Mouse (Mus musculus) heart, postnatal 0 days (tissue): Measurements from ENCODE around the gene Dag1. TPM values are rescaled to one million over a fixed set of nuclear protein-coding genes. Genes with fewer than 3 reads are reported as not detected.
A peak's percentile ranks its signal among the peaks of the same experiment; 100 is the strongest.
"Not testable (repeated sequence)": the region's sequence is repeated elsewhere in the genome, so short reads cannot be mapped to it uniquely, and the experiment has no call there.

Source experiments
- ATAC-seq: fragments of 200-750 bp; cut with Nextera tagmentation; 2 replicates; pipeline ENCODE4 v1.8.0; 2017; ENCODE audit warnings: low read depth, moderate number of reproducible peaks, moderate library complexity; ENCODE audit not compliant: insufficient read depth
- DNase-seq: peaks from one replicate; pipeline ENCODE4 v3.0.0-alpha.2; 2016; ENCODE audit warnings: low spot score
- H3K27ac ChIP-seq: fragments of 300-500 bp; sonication (generic); 2 replicates; pipeline ENCODE4 v1.5.1; 2014; ENCODE audit warnings: low read depth, mild to moderate bottlenecking
- H3K27me3 ChIP-seq: fragments of 300-500 bp; sonication (generic); 2 replicates; pipeline ENCODE4 v1.6.1; 2014; ENCODE audit warnings: low read length, mixed read lengths; ENCODE audit not compliant: control insufficient read depth, insufficient read depth
- H3K36me3 ChIP-seq: fragments of 300-500 bp; sonication (generic); replicated peaks from 2 replicates; pipeline ENCODE4 v1.6.1; 2014; ENCODE audit warnings: low read length, mixed read lengths; ENCODE audit not compliant: control insufficient read depth, insufficient read depth
- H3K4me1 ChIP-seq: fragments of 300-500 bp; sonication (generic); 2 replicates; pipeline ENCODE4 v1.6.1; 2014; ENCODE audit warnings: antibody characterized with exemption; ENCODE audit not compliant: control insufficient read depth, insufficient read depth
- H3K4me2 ChIP-seq: fragments of 300-500 bp; sonication (generic); 2 replicates; pipeline ENCODE4 v1.6.1; 2014; ENCODE audit warnings: low read depth, mild to moderate bottlenecking, low read length, moderate library complexity
- H3K4me3 ChIP-seq: fragments of 300-500 bp; sonication (generic); 2 replicates; pipeline ENCODE4 v1.5.1; 2014; ENCODE audit warnings: low read depth, low read length
- H3K9ac ChIP-seq: fragments of 300-500 bp; sonication (generic); replicated peaks from 2 replicates; pipeline ENCODE4 v1.6.1; 2014; ENCODE audit warnings: low read depth, low read length, mixed read lengths
- H3K9me3 ChIP-seq: fragments of 300-500 bp; sonication (generic); replicated peaks from 2 replicates; pipeline ENCODE4 v1.6.1; 2016; ENCODE audit warnings: low read length; ENCODE audit not compliant: control insufficient read depth
- CTCF ChIP-seq: IDR thresholded peaks from 2 replicates; pipeline ENCODE4 v1.5.1; 2016; ENCODE audit warnings: antibody characterized with exemption, control low read depth, low read depth
- EP300 ChIP-seq: IDR thresholded peaks from 2 replicates; pipeline ENCODE4 v1.6.1; 2016; ENCODE audit warnings: antibody characterized with exemption, low read depth
- WGBS: fragments of 180-500 bp; shearing (Covaris S2); extraction: QIAGEN DNeasy Blood & Tissue Kit; methylation state at CpG from one replicate; pipeline ENCODE4 v1.1.7; 2014; 5-methylcytosine and 5-hydroxymethylcytosine counted together
- polyA plus RNA-seq: library from polyadenylated mRNA; unstranded; fragments of >200 nt; fragmentation: Nextera tagmentation; extraction: Ambion mirVana; gene quantifications from 2 replicates; pipeline ENCODE4 v1.2.1, GENCODE M21; 2015
- total RNA-seq: library from RNA; depleted of rRNA; stranded (reverse); fragments of >200 nt; gene quantifications from 2 replicates; pipeline ENCODE4 v1.2.3, GENCODE M21; 2014; ENCODE audit warnings: low replicate concordance

Dag1 gene
- total and polyA plus RNA-seq, 2 experiments from 2014 or later, result 106 to 209 TPM

- ATAC-seq (no peak), DNase-seq (no peak)
- Histone ChIP-seq H3K4me3 (no peak overlapping the region), H3K27me3 (no peaks in the 10 kb centered on the region), H3K4me2 (no peak overlapping the region), H3K27ac (no peak overlapping the region), H3K36me3 (no peaks in the 10 kb centered on the region), H3K4me1 (peaks cover 20% of the 10 kb centered on the region), H3K9me3 (no peaks in the 10 kb centered on the region), H3K9ac (no peak overlapping the region)
- WGBS, result 27% methylated on average over 2 of the region's 2 CpGs
- TF ChIP-seq EP300, result no peak
- TF ChIP-seq CTCF, result no peak
These were observed 8.2 kb upstream of the Dag1 start for GRCm38 (mm10) chr9:108271941-108272340.

GRCm38 (mm10) chr9:108268701-108269100 is 4.9 kb upstream of the Dag1 start:
- WGBS, result 45% methylated on average over 6 of the region's 7 CpGs
- H3K9me3 ChIP-seq, H3K4me2 ChIP-seq, DNase-seq, H3K27me3 ChIP-seq, ATAC-seq, H3K9ac ChIP-seq, H3K36me3 ChIP-seq, H3K4me3 ChIP-seq: not testable (repeated sequence)
- Histone ChIP-seq H3K4me1 (peaks cover 22% of the 10 kb centered on the region), H3K27ac (0 out of 2 replicates have a peak overlapping the region, but pooled peaks have one; percentile 6)

GRCm38 (mm10) chr9:108267691-108268090 is 3.9 kb upstream of the Dag1 start:
- Histone ChIP-seq H3K9me3 (no peaks in the 10 kb centered on the region), H3K27ac (peak overlapping the region; percentile 62), H3K9ac (no peak overlapping the region), H3K27me3 (no peaks in the 10 kb centered on the region), H3K4me3 (no peak overlapping the region), H3K4me2 (no peak overlapping the region), H3K36me3 (no peaks in the 10 kb centered on the region), H3K4me1 (peaks cover 22% of the 10 kb centered on the region)
- ATAC-seq, result no peak
- DNase-seq, result peak; percentile 66
- WGBS, result 23% methylated on average over 7 of the region's 7 CpGs
- TF ChIP-seq CTCF (no peak), EP300 (0 out of 2 replicates have a peak, but pooled peaks have one; percentile 29)

- H3K4me2 ChIP-seq, result no peak overlapping the region
- no peaks in the 10 kb centered on the region for H3K36me3 ChIP-seq
- no peak overlapping the region for H3K9ac ChIP-seq
- H3K27ac ChIP-seq, result peak overlapping the region; percentile 46; the same call in 1 of the 2 replicates
- no peaks in the 10 kb centered on the region for H3K27me3 ChIP-seq
- 69% methylated on average over 10 of the region's 10 CpGs for WGBS
- ATAC-seq, result no peak
- no peak overlapping the region for H3K4me3 ChIP-seq
- no peak for TF ChIP-seq CTCF
- no peak for TF ChIP-seq EP300
- DNase-seq, result no peak
- H3K4me1 ChIP-seq, result peaks cover 31% of the 10 kb centered on the region
- H3K9me3 ChIP-seq, result no peaks in the 10 kb centered on the region
These were observed 2.6 kb upstream of the Dag1 start for GRCm38 (mm10) chr9:108266261-108266935.

- H3K27ac ChIP-seq, result peak overlapping the region; percentile 100
- H3K9me3 ChIP-seq, result no peaks in the 10 kb centered on the region
- H3K4me1 ChIP-seq, result peaks cover 31% of the 10 kb centered on the region
- peak overlapping the region; percentile 92 for H3K4me2 ChIP-seq
- TF ChIP-seq EP300 (peak; percentile 89), CTCF (no peak)
- DNase-seq, result peak; percentile 78
- H3K4me3 ChIP-seq, result peak overlapping the region; percentile 87
- H3K36me3 ChIP-seq, result no peaks in the 10 kb centered on the region
- peak; percentile 70 for ATAC-seq
- 2% methylated on average over 10 of the region's 10 CpGs for WGBS
- peak overlapping the region; percentile 93 for H3K9ac ChIP-seq
- no peaks in the 10 kb centered on the region for H3K27me3 ChIP-seq
These were observed 598 bp upstream of the Dag1 start for GRCm38 (mm10) chr9:108264191-108264921.
